Mouse (Mus musculus): ENCODE measurements at regions not wholly inside any gene's neighbourhood (a gene's known extent, or its start where the extent isn't known, plus 50 kb on each side); places are given as distances from the start of the nearest gene placed in this dataset.
A peak's percentile ranks its signal among the peaks of the same experiment; 100 is the strongest.

DNA sequence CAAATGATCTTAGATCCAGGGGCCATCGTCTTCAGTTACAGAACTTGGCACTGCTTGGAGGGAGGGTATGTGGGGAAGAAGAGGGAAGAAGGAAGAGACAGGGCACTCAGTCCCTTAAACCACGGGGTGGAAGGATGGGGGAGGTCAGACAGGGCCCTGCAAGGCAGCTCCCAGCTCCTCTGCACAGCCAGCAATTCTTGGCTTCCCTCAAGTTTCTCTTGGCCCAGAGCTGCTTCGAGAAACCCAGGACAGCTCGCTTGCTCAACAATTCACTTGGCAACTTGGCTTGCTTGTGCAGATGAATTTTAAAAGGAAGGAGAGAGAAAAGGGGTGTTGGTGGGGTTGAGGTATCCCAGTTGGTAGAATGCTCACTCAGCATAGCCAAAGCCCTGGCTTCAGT lies 141.1 kb downstream of the 2410131K14Rik start:
- Histone ChIP-seq H3K4me1 (ENCODE audit: control insufficient read depth, insufficient read depth, low read length) (peaks cover 13% of the 10 kb centered on the region), H3K27ac (ENCODE audit: insufficient read depth, low read depth, low read length) (no peak overlapping the region), H3K4me3 (ENCODE audit: insufficient read depth, low read depth, low read length) (no peak overlapping the region)
- WGBS: 63% methylated on average over 4 of the region's 4 CpGs
- no peak for TF ChIP-seq CTCF (IDR thresholded peaks at IDR 0.05; ENCODE audit: insufficient read depth, low read depth, low read length)
- TF ChIP-seq POLR2A (IDR thresholded peaks at IDR 0.05; ENCODE audit: insufficient read depth, low read depth, low read length): no peak

- H3K4me3 ChIP-seq (ENCODE audit: insufficient read depth, low read depth, low read length): no peak overlapping the region
- no peak overlapping the region for H3K27ac ChIP-seq (ENCODE audit: insufficient read depth, low read depth, low read length)
- WGBS: 39% methylated on average over 6 of the region's 6 CpGs
- H3K4me1 ChIP-seq (ENCODE audit: control insufficient read depth, insufficient read depth, low read length): peaks cover 9% of the 10 kb centered on the region
- TF ChIP-seq POLR2A (IDR thresholded peaks at IDR 0.05; ENCODE audit: insufficient read depth, low read depth, low read length): no peak
- no peak for TF ChIP-seq CTCF (IDR thresholded peaks at IDR 0.05; ENCODE audit: insufficient read depth, low read depth, low read length)
These were observed 143.4 kb downstream of the 2410131K14Rik start for GRCm38 (mm10) chr5:118388419-118388818.

DNA sequence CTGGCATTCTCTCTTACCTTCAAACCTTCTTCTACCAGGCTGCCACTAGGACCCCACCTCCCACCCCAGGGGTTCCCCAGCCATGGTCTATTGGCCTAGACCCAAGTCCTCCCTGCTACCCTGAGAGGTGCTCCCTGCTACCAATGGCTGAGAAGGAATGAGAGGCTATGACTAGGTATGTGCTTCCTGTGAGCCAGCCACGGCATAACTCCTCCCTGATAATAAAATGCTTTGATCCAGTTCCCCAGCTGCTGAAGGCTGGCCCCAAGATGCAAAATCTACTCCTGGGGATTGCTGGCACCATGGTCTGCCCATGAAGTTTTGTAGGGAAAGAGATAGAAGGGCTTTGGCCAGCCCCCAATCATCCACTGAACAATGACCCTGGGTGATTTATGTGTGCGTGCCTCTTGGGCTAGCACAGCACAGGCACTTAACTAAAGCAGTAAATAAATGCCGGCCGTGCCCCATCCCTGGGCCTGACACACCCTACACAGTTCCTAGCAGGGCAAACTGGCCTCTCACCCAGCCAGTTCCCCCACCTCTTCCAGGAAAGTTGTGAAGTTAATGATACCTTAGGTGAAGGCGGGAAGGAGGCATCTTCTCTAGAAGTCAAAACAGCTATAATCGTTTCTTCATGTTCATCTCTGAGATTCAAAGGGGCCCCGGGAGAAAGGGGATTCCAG lies 145.8 kb downstream of the 2410131K14Rik start:
- Histone ChIP-seq H3K4me3 (ENCODE audit: insufficient read depth, low read depth, low read length) (no peak overlapping the region), H3K27ac (ENCODE audit: insufficient read depth, low read depth, low read length) (no peak overlapping the region), H3K4me1 (ENCODE audit: control insufficient read depth, insufficient read depth, low read length) (peaks cover 10% of the 10 kb centered on the region)
- WGBS: 76% methylated on average over 7 of the region's 7 CpGs
- TF ChIP-seq CTCF (IDR thresholded peaks at IDR 0.05; ENCODE audit: insufficient read depth, low read depth, low read length) (no peak), POLR2A (IDR thresholded peaks at IDR 0.05; ENCODE audit: insufficient read depth, low read depth, low read length) (no peak)

DNA sequence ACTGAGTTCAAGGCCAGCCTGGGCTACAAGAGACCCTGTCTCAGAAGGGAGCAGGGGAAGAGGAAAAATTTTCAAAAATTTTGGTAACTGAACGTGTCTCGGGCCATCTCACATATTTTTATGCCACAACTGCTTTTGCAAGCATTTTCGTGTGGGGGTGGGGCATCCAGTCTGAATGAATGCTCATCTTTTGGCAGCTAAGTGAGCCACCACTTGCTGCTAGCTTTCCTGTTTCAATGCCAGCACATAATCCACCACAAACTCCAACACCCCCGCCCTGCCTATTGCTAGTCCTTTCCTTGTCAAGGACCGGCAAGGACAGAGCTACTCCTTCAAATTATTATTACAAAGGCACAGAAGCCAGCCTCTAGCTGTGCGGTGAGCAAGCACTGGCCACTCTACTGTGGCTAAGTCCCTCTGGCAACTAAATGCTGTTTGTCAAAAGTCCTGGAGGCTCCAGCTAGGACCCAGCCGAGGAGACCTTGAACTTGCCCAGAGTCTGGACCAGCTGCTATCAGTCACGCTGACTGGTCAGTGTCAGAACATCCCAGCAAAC lies 148.0 kb downstream of the 2410131K14Rik start:
- Histone ChIP-seq H3K27ac (ENCODE audit: insufficient read depth, low read depth, low read length) (no peak overlapping the region), H3K4me3 (ENCODE audit: insufficient read depth, low read depth, low read length) (no peak overlapping the region), H3K4me1 (ENCODE audit: control insufficient read depth, insufficient read depth, low read length) (peaks cover 17% of the 10 kb centered on the region)
- TF ChIP-seq POLR2A (IDR thresholded peaks at IDR 0.05; ENCODE audit: insufficient read depth, low read depth, low read length) (no peak), CTCF (IDR thresholded peaks at IDR 0.05; ENCODE audit: insufficient read depth, low read depth, low read length) (no peak)
- WGBS: 78% methylated on average over 8 of the region's 8 CpGs

- Histone ChIP-seq H3K4me3 (ENCODE audit: insufficient read depth, low read depth, low read length) (no peak overlapping the region), H3K27ac (ENCODE audit: insufficient read depth, low read depth, low read length) (no peak overlapping the region), H3K4me1 (ENCODE audit: control insufficient read depth, insufficient read depth, low read length) (peaks cover 12% of the 10 kb centered on the region)
- WGBS: 59% methylated on average over 5 of the region's 5 CpGs
- TF ChIP-seq POLR2A (IDR thresholded peaks at IDR 0.05; ENCODE audit: insufficient read depth, low read depth, low read length) (no peak), CTCF (IDR thresholded peaks at IDR 0.05; ENCODE audit: insufficient read depth, low read depth, low read length) (no peak)
These were observed 149.0 kb downstream of the 2410131K14Rik start for GRCm38 (mm10) chr5:118394051-118394450.

GRCm38 (mm10) chr5:118396004-118396725 lies 151.1 kb downstream of the 2410131K14Rik start:
- TF ChIP-seq POLR2A (IDR thresholded peaks at IDR 0.05; ENCODE audit: insufficient read depth, low read depth, low read length): no peak
- TF ChIP-seq CTCF (IDR thresholded peaks at IDR 0.05; ENCODE audit: insufficient read depth, low read depth, low read length): no peak
- no peak overlapping the region for H3K27ac ChIP-seq (ENCODE audit: insufficient read depth, low read depth, low read length)
- peaks cover 17% of the 10 kb centered on the region for H3K4me1 ChIP-seq (ENCODE audit: control insufficient read depth, insufficient read depth, low read length)
- WGBS: 5% methylated on average over 28 of the region's 28 CpGs
- H3K4me3 ChIP-seq (ENCODE audit: insufficient read depth, low read depth, low read length): peak overlapping the region; percentile 11

DNA sequence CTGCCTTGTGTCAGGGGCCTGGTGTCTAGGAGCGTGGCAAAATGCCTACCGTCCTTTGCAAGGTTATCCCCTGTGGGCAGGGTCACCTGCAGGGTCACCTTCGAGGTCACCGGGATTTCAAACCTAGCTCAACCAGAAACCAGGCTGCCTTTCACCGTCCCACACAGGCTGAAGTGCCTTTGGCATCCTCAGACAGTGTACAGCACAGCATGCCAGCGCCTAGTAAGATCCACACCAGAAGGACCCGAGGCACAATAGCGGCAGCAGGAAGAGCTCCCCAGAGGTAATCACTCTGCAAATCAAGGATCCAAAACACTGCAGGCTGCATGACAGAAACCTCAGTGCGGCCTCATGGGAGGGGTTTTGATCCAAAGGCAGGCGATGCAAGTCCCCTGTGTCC lies 155.9 kb downstream of the 2410131K14Rik start:
- Histone ChIP-seq H3K4me1 (ENCODE audit: control insufficient read depth, insufficient read depth, low read length) (peaks cover 20% of the 10 kb centered on the region), H3K4me3 (ENCODE audit: insufficient read depth, low read depth, low read length) (no peak overlapping the region), H3K27ac (ENCODE audit: insufficient read depth, low read depth, low read length) (no peak overlapping the region)
- TF ChIP-seq CTCF (IDR thresholded peaks at IDR 0.05; ENCODE audit: insufficient read depth, low read depth, low read length) (no peak), POLR2A (IDR thresholded peaks at IDR 0.05; ENCODE audit: insufficient read depth, low read depth, low read length) (no peak)
- WGBS: 72% methylated on average over 10 of the region's 10 CpGs

GRCm38 (mm10) chr5:118404398-118404797 lies 156.1 kb upstream of the Med13l start:
- peaks cover 20% of the 10 kb centered on the region for H3K4me1 ChIP-seq (ENCODE audit: control insufficient read depth, insufficient read depth, low read length)
- 58% methylated on average over 7 of the region's 7 CpGs for WGBS
- no peak overlapping the region for H3K4me3 ChIP-seq (ENCODE audit: insufficient read depth, low read depth, low read length)
- no peak for TF ChIP-seq POLR2A (IDR thresholded peaks at IDR 0.05; ENCODE audit: insufficient read depth, low read depth, low read length)
- TF ChIP-seq CTCF (IDR thresholded peaks at IDR 0.05; ENCODE audit: insufficient read depth, low read depth, low read length): no peak
- no peak overlapping the region for H3K27ac ChIP-seq (ENCODE audit: insufficient read depth, low read depth, low read length)

DNA sequence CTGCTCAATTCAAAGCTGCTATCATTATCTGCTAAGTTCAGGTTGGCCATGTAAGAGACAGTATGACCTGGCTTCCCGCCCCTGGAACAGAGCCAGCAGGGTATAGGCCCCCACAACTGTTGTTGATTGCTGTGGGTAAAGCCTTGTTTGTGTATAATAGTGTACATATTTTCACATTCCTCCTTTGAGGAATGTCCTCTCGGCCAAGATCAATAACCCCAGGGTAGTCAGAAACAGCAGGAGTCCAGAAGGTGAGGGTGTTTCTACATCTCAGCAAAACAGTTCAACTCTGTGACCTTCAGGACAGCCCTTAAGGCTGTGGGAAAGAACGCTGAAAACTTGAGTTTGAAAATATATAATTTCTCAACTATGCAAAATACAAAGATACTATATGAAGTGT lies 155.1 kb upstream of the Med13l start:
- no peak for TF ChIP-seq POLR2A (IDR thresholded peaks at IDR 0.05; ENCODE audit: insufficient read depth, low read depth, low read length)
- TF ChIP-seq CTCF (IDR thresholded peaks at IDR 0.05; ENCODE audit: insufficient read depth, low read depth, low read length): no peak

More for the DNA sequence above, 155.1 kb upstream of the Med13l start:
- Histone ChIP-seq H3K4me3 (ENCODE audit: insufficient read depth, low read depth, low read length) (no peak overlapping the region), H3K27ac (ENCODE audit: insufficient read depth, low read depth, low read length) (no peak overlapping the region), H3K4me1 (ENCODE audit: control insufficient read depth, insufficient read depth, low read length) (peaks cover 21% of the 10 kb centered on the region)
- 96% methylated on average over 3 of the region's 3 CpGs for WGBS
